Mouse (Mus musculus): ENCODE measurements around the gene Acer3. TPM values are rescaled to one million over a fixed set of nuclear protein-coding genes. Genes with fewer than 3 reads are reported as not detected.
A peak's percentile ranks its signal among the peaks of the same experiment; 100 is the strongest.

Acer3 gene
- total RNA-seq, 2 experiments from 2014 or later: 31.0 to 36.9 TPM

- ATAC-seq (replicated peaks; ENCODE audit: low FRiP score, poor library complexity, severe bottlenecking): no peak
These were observed 158.8 kb downstream of the Acer3 start for GRCm38 (mm10) chr7:98162239-98162638.

GRCm38 (mm10) chr7:98160041-98160740, 160.8 kb downstream of the Acer3 start:
- ATAC-seq (replicated peaks; ENCODE audit: low FRiP score, poor library complexity, severe bottlenecking): no peak

DNA sequence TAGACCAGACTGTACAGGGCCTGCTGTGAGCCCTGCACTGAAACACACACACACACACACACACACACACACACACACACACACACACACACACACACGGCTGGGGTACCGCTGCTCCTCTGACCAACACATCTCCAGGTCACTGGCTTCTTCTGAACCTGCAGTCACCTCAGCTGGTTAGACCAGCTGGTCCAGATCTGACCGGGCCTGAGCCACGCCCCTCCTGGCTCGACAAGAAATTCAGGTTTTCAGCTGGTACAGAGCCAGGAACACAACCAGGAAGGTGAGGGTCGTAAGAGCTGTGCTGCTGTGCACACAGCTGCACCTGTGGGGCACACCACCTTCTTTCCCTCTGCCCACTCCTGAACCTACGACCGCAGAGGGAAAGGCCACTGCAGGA, 162.5 kb downstream of the Acer3 start:
- peak; percentile 44; the same call in 1 of the 2 replicates for ATAC-seq (replicated peaks; ENCODE audit: low FRiP score, poor library complexity, severe bottlenecking)

DNA sequence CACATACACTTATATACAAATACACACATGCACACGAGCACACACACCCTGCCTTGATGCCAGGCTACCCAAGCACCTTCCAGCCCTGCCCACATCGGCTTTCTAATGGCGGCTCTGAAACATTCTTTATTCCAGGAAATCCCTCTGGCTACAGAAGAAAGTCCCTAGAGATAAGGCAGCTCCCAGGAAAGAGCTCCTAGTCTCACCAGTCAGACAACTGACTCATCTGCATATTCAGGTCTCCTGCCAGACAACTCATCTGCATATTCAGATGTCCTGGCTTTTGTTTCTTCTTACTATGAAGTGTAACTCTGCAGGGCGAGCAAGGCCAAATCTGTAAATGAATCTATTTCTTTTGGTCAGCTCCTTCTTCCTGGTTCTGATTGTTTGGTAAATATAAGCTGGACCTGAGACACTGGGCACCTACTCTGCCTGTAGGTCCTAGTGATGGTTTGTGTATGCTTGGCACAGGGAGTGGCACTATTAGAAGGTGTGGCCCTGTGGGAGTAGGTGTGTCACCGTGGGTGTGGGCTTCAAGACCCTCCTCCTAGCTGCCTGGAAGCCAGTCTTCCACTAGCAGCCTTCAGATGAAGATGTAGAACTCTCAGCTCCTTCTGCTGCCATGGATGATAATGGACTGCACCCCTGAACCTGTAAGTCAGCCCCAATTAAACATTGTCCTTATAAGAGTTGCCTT, 163.2 kb downstream of the Acer3 start:
- ATAC-seq (replicated peaks; ENCODE audit: low FRiP score, poor library complexity, severe bottlenecking): no peak

Other genes starting within 250 kb of the Acer3 start
- 3.4 and 5.4 TPM in 2 replicates for gene Myo7a, start 201.7 kb downstream of the Acer3 start, total RNA-seq (2015; ENCODE audit: low replicate concordance)
- 5.1 and 5.8 TPM in 2 replicates for gene Myo7a, start 201.7 kb downstream of the Acer3 start, total RNA-seq (2017; ENCODE audit: low replicate concordance)
- 4.0 and 4.6 TPM in 2 replicates for gene Omp, start 175.7 kb downstream of the Acer3 start, total RNA-seq (2015; ENCODE audit: low replicate concordance)
- 15.4 and 17.2 TPM in 2 replicates for gene Omp, start 175.7 kb downstream of the Acer3 start, total RNA-seq (2017; ENCODE audit: low replicate concordance)
- 46.5 and 52.4 TPM in 2 replicates for gene Capn5, start 142.9 kb downstream of the Acer3 start, total RNA-seq (2015; ENCODE audit: low replicate concordance)
- gene Capn5, start 142.9 kb downstream of the Acer3 start, total RNA-seq (2017; ENCODE audit: low replicate concordance): 51.3 and 72.5 TPM in 2 replicates
- 1.1 TPM in 1 of 2 replicates, not detected in the other for gene B3gnt6, start 121.7 kb downstream of the Acer3 start, total RNA-seq (2015; ENCODE audit: low replicate concordance)
- gene B3gnt6, start 121.7 kb downstream of the Acer3 start, total RNA-seq (2017; ENCODE audit: low replicate concordance): not detected in 2 replicates
- gene Tsku, start 40.1 kb upstream of the Acer3 start, total RNA-seq (2015; ENCODE audit: low replicate concordance): not detected in 2 replicates
- gene Tsku, start 40.1 kb upstream of the Acer3 start, total RNA-seq (2017; ENCODE audit: low replicate concordance): 0.51 TPM in 1 of 2 replicates, not detected in the other
- gene Gucy2d, start 119.2 kb upstream of the Acer3 start, total RNA-seq (2015; ENCODE audit: low replicate concordance): not detected in 2 replicates
- not detected in 2 replicates for gene Gucy2d, start 119.2 kb upstream of the Acer3 start, total RNA-seq (2017; ENCODE audit: low replicate concordance)
- gene Lrrc32, start 168.1 kb upstream of the Acer3 start, total RNA-seq (2015; ENCODE audit: low replicate concordance): 1.1 TPM in 1 of 2 replicates, not detected in the other
- gene Lrrc32, start 168.1 kb upstream of the Acer3 start, total RNA-seq (2017; ENCODE audit: low replicate concordance): 0.51 TPM in 1 of 2 replicates, not detected in the other